Mouse (Mus musculus) adrenal gland, adult 18-20 months (tissue): ENCODE data around the gene Olfr1130. TPM values are rescaled to one million over a fixed set of nuclear protein-coding genes. Genes with fewer than 3 reads are reported as not detected.
"Not testable (repeated sequence)": the region's sequence is repeated elsewhere in the genome, so short reads cannot be mapped to it uniquely, and the experiment has no call there.

Experiments used
- DNase-seq, 2 experiments: peaks; one replicate each; pipeline ENCODE4 v3.0.0; 2021 to 2022; ENCODE audit warnings: low spot score in 2 of 2
- long read RNA-seq, 2 experiments: library from polyadenylated mRNA; stranded (forward); transcript quantifications; one replicate each; pipeline ENCODE4 v2.0.0; 2021
- total RNA-seq, 2 experiments: library from RNA; stranded (reverse); gene quantifications; 1 replicate in 1 of 2; 2 replicates in 1 of 2; pipeline ENCODE4 v1.2.3; 2021

The Olfr1130 gene
- total RNA-seq = not detected
- long read RNA-seq, experiment 1 = 0 reads
- long read RNA-seq, experiment 2 = 0 reads

DNA sequence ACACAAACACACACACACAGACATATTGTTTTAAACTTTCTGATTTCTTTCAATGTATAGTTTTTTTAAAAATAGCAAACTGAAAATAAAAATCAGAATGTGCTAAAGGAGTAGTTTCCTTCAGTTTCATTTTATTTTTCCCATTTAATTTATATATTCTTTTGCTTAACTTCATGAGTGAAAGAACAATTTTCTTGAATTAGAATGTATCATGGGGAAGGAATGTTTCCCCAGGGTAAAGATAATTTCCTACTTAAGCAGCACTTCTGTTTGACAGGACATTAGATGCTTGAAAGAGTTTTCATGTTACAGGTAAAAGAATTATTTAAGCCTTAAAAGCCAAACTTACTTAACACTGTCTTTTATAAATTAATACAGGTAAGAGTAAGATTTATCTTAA is at the start of gene Olfr1130:
Gene Olfr1130 (plus strand): TSS at position 301 of the 400 bp plus-strand sequence.
- not testable (repeated sequence) for DNase-seq

DNA sequence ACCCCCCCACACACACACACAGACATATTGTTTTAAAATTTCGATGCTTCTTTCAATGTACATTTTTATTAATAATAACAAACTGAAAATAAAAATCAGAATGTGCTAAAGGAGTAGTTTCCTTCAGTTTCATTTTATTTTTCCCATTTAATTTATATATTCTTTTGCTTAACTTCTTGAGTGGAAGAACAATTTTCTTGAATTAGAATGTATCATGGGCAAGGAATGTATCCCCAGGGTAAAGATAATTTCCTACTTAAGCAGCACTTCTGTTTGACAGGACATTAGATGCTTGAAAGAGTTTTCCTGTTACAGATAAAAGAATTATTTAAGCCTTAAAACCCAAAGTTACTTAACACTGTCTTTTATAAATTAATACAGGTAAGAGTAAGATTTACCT is 32.4 kb upstream of the Olfr1130 start, which contains the start of gene Olfr1129:
Gene Olfr1129 (plus strand): TSS at position 301 of the 400 bp plus-strand sequence.
- DNase-seq = not testable (repeated sequence)

- no peak for DNase-seq
Measured at GRCm38 (mm10) chr2:87626804-87627203, 20.8 kb downstream of the Olfr1130 start, which contains the start of gene Olfr1131. Gene Olfr1131 (plus strand): TSS chr2:87627104.

DNA sequence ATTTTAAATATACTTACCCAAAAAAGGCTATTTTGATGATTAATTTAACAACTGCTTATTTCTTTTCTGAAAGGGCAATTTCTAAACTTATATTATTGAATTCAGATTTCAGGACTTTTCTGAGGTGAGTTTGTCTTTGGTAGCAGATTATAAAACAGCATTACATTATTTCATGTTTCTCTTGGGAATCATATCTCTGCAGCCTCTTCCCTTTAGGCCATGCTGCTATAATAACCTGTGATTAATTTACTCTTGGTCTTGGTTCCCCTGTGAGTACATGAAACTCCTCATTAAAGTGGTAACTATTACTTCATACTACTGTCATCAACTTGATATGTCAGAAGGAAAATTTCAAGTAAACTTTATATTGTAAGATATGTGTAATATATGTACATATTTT is 31.4 kb downstream of the Olfr1130 start, which contains the start of gene Olfr1132:
Gene Olfr1132 (minus strand): TSS at position 101 of the 400 bp plus-strand sequence.
- DNase-seq = no peak

DNA sequence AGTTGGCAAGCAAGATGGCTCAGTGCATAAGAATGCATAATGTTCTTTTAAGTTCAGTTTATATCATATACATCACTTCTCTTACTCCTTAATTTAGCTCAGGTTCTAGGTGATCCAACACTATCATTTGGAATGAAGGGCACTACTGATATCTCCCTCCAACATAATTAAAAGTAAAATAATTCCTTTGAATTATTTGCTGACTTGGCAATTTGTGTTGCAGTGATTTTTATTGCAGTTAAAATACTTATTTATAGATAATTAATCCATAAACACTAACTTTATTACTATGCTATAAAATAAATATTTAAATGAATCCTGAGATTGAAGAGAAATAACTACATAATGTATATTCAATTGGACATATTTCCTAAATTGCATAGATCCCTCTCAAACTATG is 36.4 kb downstream of the Olfr1130 start:
- no peak for DNase-seq

GRCm38 (mm10) chr2:87647274-87647673 is 41.3 kb downstream of the Olfr1130 start, which contains the start of gene Olfr1133:
Gene Olfr1133 (minus strand): TSS chr2:87647374.
- DNase-seq = no peak

GRCm38 (mm10) chr2:87658360-87658759 is 52.3 kb downstream of the Olfr1130 start, which contains the start of gene Olfr1134:
Gene Olfr1134 (minus strand): TSS chr2:87658460.
- DNase-seq = no peak

Other genes starting within 250 kb of the Olfr1130 start
- not detected for gene Olfr1121, start 236.3 kb upstream of the Olfr1130 start, total RNA-seq
- not detected for gene Olfr1122, start 220.4 kb upstream of the Olfr1130 start, total RNA-seq
- not detected for gene Olfr1123, start 189.6 kb upstream of the Olfr1130 start, total RNA-seq
- not detected for gene Olfr1124, start 175.9 kb upstream of the Olfr1130 start, total RNA-seq
- gene Olfr1126, start 152.2 kb upstream of the Olfr1130 start, total RNA-seq = not detected
- gene Pramel7, start 109.1 kb upstream of the Olfr1130 start, total RNA-seq = not detected
- gene Pramel6, start 99.6 kb upstream of the Olfr1130 start, total RNA-seq = not detected
- not detected for gene Olfr153, start 74.4 kb upstream of the Olfr1130 start, total RNA-seq
- gene Olfr1128, start 60.7 kb upstream of the Olfr1130 start, total RNA-seq = not detected
- not detected for gene Olfr1129, start 32.3 kb upstream of the Olfr1130 start, total RNA-seq
- gene Olfr1131, start 20.9 kb downstream of the Olfr1130 start, total RNA-seq = not detected
- gene Olfr1132, start 31.3 kb downstream of the Olfr1130 start, total RNA-seq = not detected
- gene Olfr1133, start 41.2 kb downstream of the Olfr1130 start, total RNA-seq = not detected
- not detected for gene Olfr1134, start 52.2 kb downstream of the Olfr1130 start, total RNA-seq
- gene Olfr1135, start 67.5 kb downstream of the Olfr1130 start, total RNA-seq = not detected
- gene Olfr1136, start 87.7 kb downstream of the Olfr1130 start, total RNA-seq = not detected
- not detected for gene Olfr1137, start 107.0 kb downstream of the Olfr1130 start, total RNA-seq
- gene Olfr1138, start 133.8 kb downstream of the Olfr1130 start, total RNA-seq = not detected
- gene Olfr1140, start 137.5 kb downstream of the Olfr1130 start, total RNA-seq = not detected
- not detected for gene Olfr1141, start 147.8 kb downstream of the Olfr1130 start, total RNA-seq
- not detected for gene Olfr152, start 173.3 kb downstream of the Olfr1130 start, total RNA-seq
- gene Olfr1143, start 194.4 kb downstream of the Olfr1130 start, total RNA-seq = not detected
- gene Olfr1145, start 203.6 kb downstream of the Olfr1130 start, total RNA-seq = not detected
- not detected for gene Olfr1148, start 224.3 kb downstream of the Olfr1130 start, total RNA-seq
- not detected for gene Olfr1150-ps1, start 237.8 kb downstream of the Olfr1130 start, total RNA-seq
- not detected for gene Olfr1151, start 249.7 kb downstream of the Olfr1130 start, total RNA-seq